Mouse (Mus musculus) bone marrow macrophage, adult 2 months (primary cell): ENCODE results near the gene Gm20716. TPM values are rescaled to one million over a fixed set of nuclear protein-coding genes. Genes with fewer than 3 reads are reported as not detected.

Source experiments
- H3K27ac ChIP-seq: 2 replicates; pipeline ENCODE4 v1.5.1; 2012; ENCODE audit warnings: low read depth, low read length; ENCODE audit not compliant: insufficient read depth
- H3K4me1 ChIP-seq: 2 replicates; pipeline ENCODE4 v1.6.1; 2012; ENCODE audit warnings: low read length; ENCODE audit not compliant: control insufficient read depth, insufficient read depth
- H3K4me3 ChIP-seq: 2 replicates; pipeline ENCODE4 v1.5.1; 2012; ENCODE audit warnings: mild to moderate bottlenecking, low read length, moderate library complexity; ENCODE audit not compliant: insufficient read depth
- CTCF ChIP-seq: IDR thresholded peaks from 2 replicates; pipeline ENCODE4 v1.5.1; 2012; ENCODE audit warnings: low read depth, mild to moderate bottlenecking, low read length, moderate library complexity
- POLR2A ChIP-seq: IDR thresholded peaks from 2 replicates; pipeline ENCODE4 v1.6.1; 2012; ENCODE audit warnings: mild to moderate bottlenecking, low read depth, low read length, borderline replicate concordance
- polyA plus RNA-seq: library from polyadenylated mRNA; stranded (reverse); fragments of >200 nt; gene quantifications from 2 replicates; pipeline ENCODE4 v1.2.4, GENCODE M21; 2012; ENCODE audit not compliant: missing spikeins, insufficient read depth, insufficient read length

Gm20716 gene
- polyA plus RNA-seq, 1 experiment, result 35.3 TPM

- Histone ChIP-seq H3K4me1 (peaks cover 24% of the 10 kb centered on the region), H3K27ac (no peak overlapping the region), H3K4me3 (no peak overlapping the region)
- no peak for TF ChIP-seq POLR2A
- no peak for TF ChIP-seq CTCF
Observed at GRCm38 (mm10) chr2:168200014-168200691, 30.0 kb downstream of the Gm20716 start.

- TF ChIP-seq POLR2A (no peak), CTCF (no peak)
- Histone ChIP-seq H3K4me3 (no peak overlapping the region), H3K27ac (no peak overlapping the region), H3K4me1 (peaks cover 20% of the 10 kb centered on the region)
Observed at GRCm38 (mm10) chr2:168199476-168199875, 30.7 kb downstream of the Gm20716 start.

- Histone ChIP-seq H3K27ac (no peak overlapping the region), H3K4me1 (peaks cover 25% of the 10 kb centered on the region), H3K4me3 (no peak overlapping the region)
- TF ChIP-seq POLR2A (no peak), CTCF (no peak)
Observed at GRCm38 (mm10) chr2:168198421-168198820, 31.7 kb downstream of the Gm20716 start.

GRCm38 (mm10) chr2:168195721-168196120 lies 34.4 kb downstream of the Gm20716 start:
- TF ChIP-seq POLR2A (no peak), CTCF (no peak)
- no peak overlapping the region for H3K27ac ChIP-seq
- H3K4me1 ChIP-seq, result peaks cover 22% of the 10 kb centered on the region
- no peak overlapping the region for H3K4me3 ChIP-seq

GRCm38 (mm10) chr2:168193685-168194084 lies 36.5 kb downstream of the Gm20716 start:
- no peak for TF ChIP-seq CTCF
- TF ChIP-seq POLR2A, result no peak
- Histone ChIP-seq H3K4me1 (peaks cover 21% of the 10 kb centered on the region), H3K4me3 (no peak overlapping the region), H3K27ac (no peak overlapping the region)

GRCm38 (mm10) chr2:168191856-168192255 lies 38.3 kb downstream of the Gm20716 start:
- H3K4me1 ChIP-seq, result peaks cover 16% of the 10 kb centered on the region
- no peak for TF ChIP-seq CTCF
- TF ChIP-seq POLR2A, result no peak
- no peak overlapping the region for H3K4me3 ChIP-seq
- H3K27ac ChIP-seq, result no peak overlapping the region

GRCm38 (mm10) chr2:168175946-168176345 lies 54.2 kb downstream of the Gm20716 start:
- no peaks in the 10 kb centered on the region for H3K4me1 ChIP-seq
- TF ChIP-seq POLR2A (no peak), CTCF (no peak)

GRCm38 (mm10) chr2:168170167-168170685 lies 59.9 kb downstream of the Gm20716 start:
- H3K27ac ChIP-seq, result peak overlapping the region; percentile 2; the same call in 1 of the 2 replicates
- H3K4me1 ChIP-seq, result peaks cover 10% of the 10 kb centered on the region
- peak overlapping the region; percentile 46 for H3K4me3 ChIP-seq
- TF ChIP-seq POLR2A (0 out of 2 replicates have a peak, but pooled peaks have one; percentile 79), CTCF (no peak)

More at GRCm38 (mm10) chr2:168175946-168176345, 54.2 kb downstream of the Gm20716 start:
- H3K4me3 ChIP-seq, result no peak overlapping the region
- no peak overlapping the region for H3K27ac ChIP-seq

- Histone ChIP-seq H3K27ac (no peak overlapping the region), H3K4me1 (peaks cover 10% of the 10 kb centered on the region), H3K4me3 (peak overlapping the region; percentile 46)
- no peak for TF ChIP-seq POLR2A
Observed at GRCm38 (mm10) chr2:168169800-168170113, 60.4 kb downstream of the Gm20716 start.

- Histone ChIP-seq H3K27ac (no peak overlapping the region), H3K4me1 (peaks cover 10% of the 10 kb centered on the region), H3K4me3 (peak overlapping the region; percentile 46; the same call in 1 of the 2 replicates)
- no peak for TF ChIP-seq POLR2A
Observed at GRCm38 (mm10) chr2:168168892-168169799, 61.0 kb downstream of the Gm20716 start.
